Mouse (Mus musculus) spleen, postnatal 36 days (tissue): Measurements from ENCODE around the gene Bik.

Experiments used
- DNase-seq, 2 experiments: peaks; one replicate each; pipeline ENCODE4 v3.0.0; 2022; ENCODE audit warnings: low spot score in 2 of 2, mixed read lengths in 1 of 2

Gene Bik

DNA sequence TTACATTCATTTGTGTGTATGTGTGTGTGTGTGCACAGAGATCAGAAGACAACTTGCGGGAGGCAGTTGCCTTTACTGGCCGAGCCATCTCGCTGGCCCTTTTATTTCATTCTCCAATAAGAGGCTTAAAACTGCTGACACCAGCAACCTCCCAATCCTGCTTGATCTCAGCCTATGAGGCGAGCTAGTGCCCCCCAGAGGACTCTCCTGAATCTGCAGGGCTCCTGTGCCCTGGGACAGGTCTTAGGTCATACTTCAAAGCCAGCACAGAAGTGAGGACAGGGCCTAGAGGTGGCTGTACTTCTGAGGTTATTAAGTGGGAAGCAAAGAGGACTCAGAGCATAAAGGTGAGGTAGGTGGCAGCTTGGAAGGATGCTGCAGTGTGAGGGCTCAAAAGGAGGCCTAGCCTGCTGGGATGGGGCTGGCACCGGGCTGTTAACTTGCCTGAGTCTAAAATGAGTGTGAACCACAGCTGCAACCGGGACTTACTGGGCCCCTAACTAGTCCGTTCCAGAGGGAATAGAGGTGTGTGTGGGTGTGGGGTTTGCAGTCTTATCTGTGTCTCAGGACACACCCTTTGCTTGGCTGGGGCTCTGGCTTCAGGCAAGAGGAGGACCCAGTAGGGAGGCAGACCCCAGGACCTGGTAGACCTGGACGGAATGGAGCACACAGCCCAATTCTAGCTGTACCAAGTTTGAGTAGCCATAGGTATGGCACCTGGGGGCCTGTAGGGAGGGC lies 56.9 kb downstream of the Bik start:
- peak in 1 of 2 experiments; percentile 48 for DNase-seq

DNA sequence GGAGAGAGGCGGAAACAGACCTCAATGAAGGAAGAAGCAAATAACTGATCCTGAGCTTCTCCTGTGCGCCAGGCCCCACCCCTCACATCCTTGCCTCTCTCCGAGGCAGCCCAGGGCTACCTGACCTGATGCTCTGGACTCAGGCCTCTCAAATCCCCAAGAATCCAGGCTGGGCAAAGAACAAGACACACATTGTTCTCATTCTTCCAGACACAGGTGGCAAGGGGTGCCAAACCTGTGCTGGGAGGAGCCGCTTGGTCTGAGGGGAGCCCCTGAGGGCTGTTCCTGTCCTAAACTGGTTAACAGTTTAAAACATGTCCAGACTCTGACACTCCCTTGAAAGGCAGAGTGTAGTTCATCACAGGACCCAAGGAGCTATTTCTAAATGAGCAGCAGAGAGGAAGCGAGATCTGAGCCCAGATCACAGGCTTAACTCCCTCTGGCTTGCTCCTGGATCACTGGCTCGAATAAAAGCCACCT lies 58.1 kb downstream of the Bik start:
- DNase-seq: no peak

DNA sequence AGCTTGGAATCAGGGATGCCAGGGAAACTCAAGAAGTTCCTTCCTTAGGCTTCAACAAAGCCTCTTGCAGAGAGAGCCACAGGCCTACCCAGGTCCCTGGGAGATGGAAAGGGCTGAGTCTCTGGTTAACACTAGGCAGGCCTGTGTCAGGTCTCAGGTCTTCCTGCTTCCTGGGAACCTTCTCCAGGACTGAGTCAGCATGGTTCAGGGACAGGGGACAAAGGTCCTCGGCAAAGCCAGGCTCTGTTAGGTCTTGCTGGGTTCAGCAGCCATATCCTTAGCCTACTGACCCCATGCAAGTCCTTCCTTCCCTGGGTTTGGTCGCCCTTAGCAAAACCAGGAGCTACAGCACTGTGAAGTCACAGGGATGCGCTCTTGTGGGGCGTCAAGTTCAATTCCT lies 64.2 kb downstream of the Bik start:
- DNase-seq: no peak

DNA sequence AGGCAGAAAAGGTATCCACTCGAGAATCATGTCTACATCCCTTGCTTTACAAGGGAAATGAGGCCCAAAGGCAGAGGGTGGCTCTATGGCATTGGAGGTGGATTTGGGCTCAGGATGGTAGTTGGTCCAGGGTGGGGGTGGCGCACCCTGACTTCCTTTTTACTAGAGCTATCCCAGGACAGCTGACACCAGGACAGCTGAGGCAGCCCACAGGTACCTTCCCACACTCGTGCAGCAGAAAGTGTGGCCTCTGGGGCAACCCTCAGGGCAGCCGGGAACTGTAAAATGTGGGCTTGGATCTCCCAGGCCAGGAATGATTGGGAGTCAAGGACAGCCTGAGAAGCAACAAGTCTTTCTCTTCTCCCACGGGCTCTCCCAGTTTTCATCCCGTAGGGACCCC lies 65.1 kb downstream of the Bik start:
- DNase-seq: no peak

DNA sequence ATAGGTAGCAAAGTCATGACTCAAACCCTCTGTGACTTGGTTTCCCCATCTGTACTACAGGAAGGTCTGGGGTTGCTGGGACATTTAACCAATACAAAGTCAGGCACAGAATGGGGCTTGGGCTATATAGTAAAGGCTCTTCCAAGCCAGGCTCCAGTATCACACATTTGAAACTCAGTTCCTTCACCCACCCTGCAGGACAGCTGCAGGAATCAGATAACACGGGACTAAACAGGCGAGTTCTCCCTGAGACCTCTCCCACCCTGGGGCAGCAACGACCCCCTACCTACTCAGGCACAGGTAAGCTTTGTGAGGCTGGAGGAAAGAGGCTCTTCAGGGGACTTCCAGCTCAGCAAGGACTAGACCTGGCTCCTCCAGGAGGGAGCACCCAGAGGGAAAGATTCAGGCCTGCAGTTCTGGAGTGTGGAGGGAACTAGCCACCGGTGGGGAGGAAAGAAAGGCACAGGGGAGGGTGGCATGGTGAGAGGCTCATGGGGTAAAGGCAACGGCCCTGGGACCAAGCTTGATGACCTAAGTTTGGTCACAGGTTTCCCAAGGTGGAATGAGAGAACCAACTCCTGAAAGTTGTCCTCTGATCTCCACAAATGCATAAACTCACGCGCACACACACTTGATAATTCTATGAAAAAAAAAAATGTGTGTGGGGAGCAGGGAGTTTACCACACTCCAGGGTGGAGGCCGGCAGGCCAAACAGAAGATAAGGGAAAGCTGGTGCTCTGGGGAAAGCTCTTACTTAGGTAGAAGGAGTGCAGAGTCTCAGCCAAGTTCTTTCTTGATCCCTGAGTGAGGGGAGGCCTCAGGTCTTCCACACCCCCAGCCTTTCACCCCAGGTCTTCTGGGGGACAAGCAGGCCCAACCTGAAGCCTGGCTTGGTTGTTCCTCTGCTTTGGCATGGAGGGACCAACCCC lies 65.9 kb downstream of the Bik start:
- DNase-seq: peak; percentile 43 to 67

DNA sequence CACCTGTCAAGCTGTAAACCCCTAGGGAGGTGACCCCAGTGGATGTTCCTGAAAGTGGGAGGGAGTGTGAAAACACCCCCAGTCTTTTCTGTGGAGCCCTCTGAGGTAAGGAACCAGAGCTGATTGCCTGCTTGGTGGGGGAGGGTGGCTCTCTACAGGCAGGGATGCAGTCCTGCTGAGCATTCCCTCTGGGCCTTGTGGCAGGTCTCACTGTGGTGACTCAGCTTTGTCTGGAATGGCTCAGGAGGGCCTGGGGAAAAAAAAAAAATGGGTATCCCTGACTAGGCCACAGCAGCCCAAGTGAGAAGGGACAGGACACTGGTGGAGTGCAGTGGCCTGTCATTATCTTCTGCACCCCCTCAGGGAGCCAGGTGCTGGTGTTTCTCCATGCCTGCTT lies 66.5 kb downstream of the Bik start:
- no peak for DNase-seq

DNA sequence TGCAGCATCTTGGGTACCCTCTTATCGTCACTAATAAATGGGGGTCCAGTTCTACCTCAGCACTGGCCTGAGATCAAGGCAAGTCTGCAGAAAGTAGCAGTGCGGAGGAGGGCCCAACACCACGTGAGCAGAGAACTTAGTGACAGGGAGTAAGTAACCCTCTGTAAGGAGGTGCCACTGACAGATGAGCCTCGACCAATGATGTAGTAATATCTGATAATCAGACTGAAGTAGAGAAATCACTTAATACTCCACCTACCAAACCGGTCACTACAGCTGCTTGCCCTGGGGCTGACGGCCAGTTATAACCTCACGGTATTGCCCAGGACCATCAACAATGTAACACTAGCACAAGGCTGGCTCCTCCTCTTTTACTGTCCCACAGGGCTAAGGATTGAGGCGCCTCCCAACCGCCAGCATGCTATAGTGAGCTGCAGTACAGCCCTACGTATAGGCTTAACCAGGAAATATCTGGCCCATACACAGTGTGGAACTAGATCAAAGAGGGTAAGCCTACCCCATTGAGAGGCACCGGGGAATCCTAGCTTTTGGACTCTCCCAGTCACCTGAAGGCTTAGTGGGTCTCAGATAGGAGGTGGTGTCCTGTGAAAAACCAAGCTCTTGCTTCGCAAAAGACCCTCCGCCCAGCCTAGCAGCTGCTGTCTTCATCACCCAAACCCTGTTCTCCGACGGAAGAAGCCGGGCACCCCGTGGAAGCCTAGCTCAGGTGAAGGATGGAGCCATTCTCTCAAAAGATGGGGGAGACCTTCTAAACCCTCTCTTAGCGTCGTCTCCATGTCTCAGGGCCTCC lies 67.2 kb downstream of the Bik start:
- no peak for DNase-seq
